Mouse (Mus musculus) layer of hippocampus, adult 2 months (tissue): ENCODE data around the gene Rnf146. TPM values are rescaled to one million over a fixed set of nuclear protein-coding genes. Genes with fewer than 3 reads are reported as not detected.
A peak's percentile ranks its signal among the peaks of the same experiment; 100 is the strongest.

ENCODE experiments used
- DNase-seq, 2 experiments: peaks; one replicate each; pipeline ENCODE4 v3.0.0; 2022; ENCODE audit warnings: low spot score in 2 of 2
- H3K27ac ChIP-seq: fragments of 200-600 bp; 2 replicates; pipeline ENCODE4 v1.8.1; 2022
- H3K4me3 ChIP-seq: fragments of 200-600 bp; 2 replicates; pipeline ENCODE4 v1.8.1; 2022; ENCODE audit warnings: mild to moderate bottlenecking
- CTCF ChIP-seq: fragments of 200-600 bp; conservative IDR thresholded peaks from 2 replicates; pipeline ENCODE4 v1.8.1; 2022; ENCODE audit warnings: antibody characterized with exemption, mild to moderate bottlenecking, moderate library complexity
- total RNA-seq, 2 experiments: library from RNA; stranded (reverse); gene quantifications; 2 replicates each; pipeline ENCODE4 v1.2.3; 2021

Rnf146 gene
- total RNA-seq, 2 experiments from 2014 or later, result 99.6 to 103 TPM

DNA sequence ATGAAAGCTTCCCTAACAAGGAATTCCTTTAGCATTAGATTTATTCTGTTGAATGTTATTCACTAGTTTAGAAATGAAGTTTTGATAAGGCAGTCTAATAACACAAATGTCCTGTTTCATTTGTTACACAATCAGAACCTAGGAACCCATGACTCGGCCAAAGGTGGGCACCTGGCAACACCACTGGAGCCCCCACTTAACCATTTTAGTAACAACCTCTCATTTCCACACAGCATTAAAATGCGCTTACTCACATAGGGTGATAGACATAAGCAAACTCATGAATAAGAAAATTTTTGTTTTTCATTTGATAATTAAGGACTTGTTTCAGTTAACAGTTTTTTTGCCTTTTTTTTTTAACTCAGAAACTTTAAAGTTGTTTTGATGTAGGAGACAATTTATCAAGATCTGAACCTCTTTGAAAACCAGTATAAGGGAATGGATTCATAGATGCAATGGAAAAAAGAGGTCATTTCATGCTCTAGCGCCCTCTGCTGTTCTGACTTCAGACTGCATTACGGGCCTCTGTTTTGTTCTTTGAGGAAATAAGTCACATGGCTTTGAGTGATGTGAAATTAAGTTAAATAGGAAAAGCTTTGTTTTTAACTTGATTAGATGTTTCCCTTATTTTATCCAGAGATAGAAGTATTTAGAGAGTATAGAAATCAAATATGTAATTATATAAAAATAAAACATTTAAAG, 23.7 kb downstream of the Rnf146 start:
- DNase-seq, result peak; percentile 67 to 75
- H3K4me3 ChIP-seq, result no peak overlapping the region
- no peak overlapping the region for H3K27ac ChIP-seq
- peak; percentile 92 for TF ChIP-seq CTCF

DNA sequence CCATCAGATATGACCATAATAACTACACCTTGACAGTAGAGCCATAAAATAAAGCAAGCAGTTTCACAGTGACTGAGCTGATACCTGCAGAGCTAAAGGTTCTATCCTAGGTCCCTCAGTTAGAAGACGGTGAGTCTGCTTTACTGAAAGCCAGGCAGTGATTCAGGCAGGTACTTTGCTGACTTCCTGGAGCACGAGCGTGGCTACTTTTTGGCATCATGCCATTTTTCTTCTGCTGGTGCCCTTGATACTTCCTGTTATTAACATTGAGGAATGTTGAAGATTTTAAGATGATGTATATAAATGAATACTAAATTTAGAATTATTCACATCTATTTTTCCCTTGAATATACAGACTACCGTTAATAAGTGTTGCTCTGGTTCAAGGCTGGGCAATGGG, 28.4 kb downstream of the Rnf146 start:
- TF ChIP-seq CTCF, result no peak
- DNase-seq, result no peak
- no peak overlapping the region for H3K4me3 ChIP-seq
- no peak overlapping the region for H3K27ac ChIP-seq

DNA sequence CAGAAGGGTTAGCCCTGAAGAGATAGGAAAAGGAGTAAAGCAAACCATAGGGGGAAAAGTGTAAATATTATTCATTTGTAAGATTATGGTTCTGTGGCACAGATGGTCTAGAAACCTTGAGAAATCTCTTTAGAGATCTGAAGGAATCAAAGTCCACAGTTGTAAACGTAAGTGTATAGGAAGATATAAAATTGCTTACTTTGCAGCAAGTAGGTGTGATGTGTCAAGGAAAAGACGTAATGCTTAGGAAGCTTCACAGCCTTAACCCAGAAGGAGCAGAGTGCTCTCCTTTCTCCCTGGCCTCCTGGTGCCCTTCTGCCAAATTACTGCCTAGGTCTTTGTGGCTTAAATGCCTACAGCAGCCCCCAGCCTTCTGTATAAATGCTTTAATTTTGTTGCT, 37.4 kb downstream of the Rnf146 start:
- no peak overlapping the region for H3K27ac ChIP-seq
- no peak for TF ChIP-seq CTCF
- no peak for DNase-seq
- H3K4me3 ChIP-seq, result no peak overlapping the region

DNA sequence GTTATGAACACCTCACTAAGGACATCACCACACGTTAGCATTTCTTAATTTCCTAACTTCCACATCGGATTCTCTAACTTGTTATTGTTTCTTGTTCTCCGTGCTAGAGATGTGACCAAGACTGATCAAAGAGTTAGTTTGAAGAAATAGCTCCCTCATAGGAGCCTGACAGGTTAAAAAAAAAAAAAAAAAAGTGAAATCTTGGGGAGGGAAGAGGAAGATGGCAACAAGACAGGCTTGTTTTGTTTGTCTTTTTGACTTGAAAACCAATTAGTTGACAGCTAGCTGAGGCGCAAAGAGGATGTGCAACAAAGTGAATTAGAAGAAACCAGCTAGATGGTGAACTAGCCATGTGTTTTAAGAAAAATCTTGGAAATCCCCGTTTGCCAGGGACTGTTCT, 48.3 kb downstream of the Rnf146 start:
- no peak for DNase-seq
- TF ChIP-seq CTCF, result no peak
- Histone ChIP-seq H3K27ac (peak overlapping the region; percentile 96), H3K4me3 (peak overlapping the region; percentile 85)

DNA sequence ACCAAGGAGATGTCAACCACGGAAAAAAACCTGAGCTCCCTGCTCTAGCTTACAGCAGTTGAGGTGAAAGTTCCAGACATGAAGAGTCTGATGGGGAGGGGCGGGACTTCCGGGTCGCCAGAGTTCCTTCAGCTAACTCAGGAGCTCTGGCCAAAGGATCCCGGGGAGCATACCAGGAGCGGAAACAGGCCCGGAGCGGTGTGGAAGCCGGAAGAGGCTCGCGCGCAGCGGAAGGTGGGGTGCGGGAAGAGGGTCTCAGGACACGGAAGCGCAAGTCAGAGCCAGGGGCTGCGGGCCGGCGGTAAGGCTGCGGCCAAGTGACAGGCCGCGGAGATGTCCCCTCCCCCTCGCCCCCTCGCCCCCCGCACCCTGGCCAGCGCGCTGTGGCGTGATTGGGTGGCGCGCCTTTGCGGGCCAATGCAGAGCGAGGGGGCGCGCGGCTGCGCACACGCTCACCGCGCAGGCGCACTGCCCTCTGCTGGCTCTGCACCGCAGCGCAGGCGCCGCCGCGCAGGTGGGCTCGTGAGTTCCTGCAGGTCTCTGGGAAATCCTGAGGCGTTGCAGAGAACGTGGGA, 49.1 kb downstream of the Rnf146 start, which contains the start of gene Echdc1:
Gene Echdc1, plus strand, starts transcription at position 103 of the 575 bp plus-strand sequence.
- Histone ChIP-seq H3K4me3 (peak within 1 kb of the TSS; percentile 85), H3K27ac (peak within 1 kb of the TSS; percentile 96)
- DNase-seq, result peak; percentile 77 to 86
- peak; percentile 94 for TF ChIP-seq CTCF

DNA sequence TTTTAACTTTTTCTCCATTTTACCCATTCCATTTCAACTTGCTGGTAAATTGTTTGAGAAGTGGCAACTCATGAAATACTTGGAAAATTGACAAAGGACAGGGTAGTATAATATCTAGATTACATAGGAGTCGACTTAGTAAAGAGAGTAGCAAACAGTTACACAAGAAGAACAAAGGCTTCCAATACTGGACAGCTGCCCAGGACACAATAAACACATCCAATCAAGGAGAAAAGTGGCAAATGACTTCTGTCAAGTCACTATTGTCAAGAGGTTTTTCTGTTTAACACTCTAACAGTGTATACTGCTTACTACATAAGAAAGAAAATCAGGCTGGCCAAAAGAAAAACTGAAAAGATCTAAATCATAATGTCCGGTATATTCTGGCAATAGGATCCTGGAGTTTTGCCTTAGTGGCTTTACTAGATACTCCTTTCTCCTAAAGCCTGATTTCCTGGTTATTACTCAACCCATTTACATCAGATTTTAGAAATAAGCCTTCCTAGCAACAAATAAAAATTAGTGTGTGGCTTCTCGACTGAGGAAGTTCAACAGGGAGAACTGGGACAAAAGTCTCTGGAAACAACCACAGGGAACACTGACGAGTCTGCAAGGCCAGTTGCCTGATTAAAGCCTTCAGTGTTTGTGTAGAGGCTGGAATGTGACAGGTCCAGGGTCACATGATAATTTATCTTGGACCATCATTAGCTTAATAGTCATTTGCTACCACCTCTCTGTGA, 50.6 kb downstream of the Rnf146 start:
- Histone ChIP-seq H3K27ac (no peak overlapping the region), H3K4me3 (no peak overlapping the region)
- no peak for DNase-seq
- TF ChIP-seq CTCF, result no peak

DNA sequence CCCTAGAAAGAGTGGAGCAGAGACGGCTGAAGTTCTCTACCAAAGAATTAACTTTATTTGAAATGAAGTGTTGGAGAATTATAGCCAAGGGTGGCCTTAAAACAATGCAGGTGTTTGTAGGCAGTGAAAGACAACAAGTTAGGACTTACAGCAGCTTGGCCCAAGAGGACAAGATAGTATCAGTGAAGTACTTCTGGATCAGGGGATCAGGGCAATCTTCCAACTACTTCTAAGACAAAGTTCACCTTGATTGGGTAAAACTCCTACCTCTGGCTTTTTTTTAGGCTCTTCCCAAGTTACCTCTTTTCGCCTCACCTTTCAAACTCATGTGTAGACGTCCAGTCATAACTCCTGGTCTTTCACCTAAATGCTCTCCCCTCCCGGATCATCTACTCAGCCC, 60.0 kb downstream of the Rnf146 start:
- TF ChIP-seq CTCF, result no peak
- Histone ChIP-seq H3K27ac (no peak overlapping the region), H3K4me3 (no peak overlapping the region)
- no peak for DNase-seq

Other genes with a start within 250 kb of the Rnf146 start
- gene Soga3, start 218.6 kb downstream of the Rnf146 start, total RNA-seq, result 100 to 1,000 TPM; 176 to 178 TPM
- 10 to 100 TPM; 28.0 to 29.8 TPM for gene Gm49353, start 163.5 kb downstream of the Rnf146 start, total RNA-seq
- gene 9330159F19Rik, start 150.8 kb downstream of the Rnf146 start, total RNA-seq, result 10 to 100 TPM; 78.0 to 82.9 TPM
- gene Echdc1, start 49.3 kb downstream of the Rnf146 start, total RNA-seq, result 10 to 100 TPM; 32.9 to 33.5 TPM
- 10 to 100 TPM; 12.5 to 13.0 TPM for gene Rspo3, start 173.4 kb upstream of the Rnf146 start, total RNA-seq